Mouse (Mus musculus) lung, embryonic 15.5 days (tissue): ENCODE data around the gene Elovl3. TPM values are rescaled to one million over a fixed set of nuclear protein-coding genes. Genes with fewer than 3 reads are reported as not detected.
"Not testable (repeated sequence)": the region's sequence is repeated elsewhere in the genome, so short reads cannot be mapped to it uniquely, and the experiment has no call there.

Experiments used
- ATAC-seq: fragments of 200-750 bp; cut with Nextera tagmentation; 2 replicates; pipeline ENCODE4 v1.8.0; 2017; ENCODE audit warnings: moderate number of reproducible peaks, borderline replicate concordance; ENCODE audit not compliant: low FRiP score, low TSS enrichment; ENCODE audit errors: extremely low read depth
- H3K27ac ChIP-seq: fragments of 300-500 bp; sonication (generic); 2 replicates; pipeline ENCODE4 v1.5.1; 2015; ENCODE audit warnings: moderate library complexity, mild to moderate bottlenecking, inconsistent platforms
- H3K27me3 ChIP-seq: fragments of 300-500 bp; sonication (generic); 2 replicates; pipeline ENCODE4 v1.6.1; 2015; ENCODE audit warnings: inconsistent platforms
- H3K36me3 ChIP-seq: fragments of 300-500 bp; sonication (generic); 2 replicates; pipeline ENCODE4 v1.6.1; 2015; ENCODE audit warnings: inconsistent platforms
- H3K4me1 ChIP-seq: fragments of 300-500 bp; sonication (generic); 2 replicates; pipeline ENCODE4 v1.6.1; 2015; ENCODE audit warnings: inconsistent platforms
- H3K4me2 ChIP-seq: fragments of 300-500 bp; sonication (generic); 2 replicates; pipeline ENCODE4 v1.6.1; 2015; ENCODE audit warnings: inconsistent platforms, mild to moderate bottlenecking, moderate library complexity
- H3K4me3 ChIP-seq: fragments of 300-500 bp; sonication (generic); 2 replicates; pipeline ENCODE4 v1.5.1; 2015; ENCODE audit warnings: mild to moderate bottlenecking, inconsistent platforms
- H3K9ac ChIP-seq: fragments of 300-500 bp; sonication (generic); 2 replicates; pipeline ENCODE4 v1.6.1; 2015; ENCODE audit warnings: inconsistent platforms
- H3K9me3 ChIP-seq: fragments of 300-500 bp; sonication (generic); 2 replicates; pipeline ENCODE4 v1.6.1; 2016; ENCODE audit warnings: inconsistent platforms
- WGBS: fragments of 180-500 bp; shearing (Covaris S2); methylation state at CpG from one replicate; pipeline ENCODE4 v1.1.7; 2015; 5-methylcytosine and 5-hydroxymethylcytosine counted together
- polyA plus RNA-seq: library from polyadenylated mRNA; unstranded; fragments of >200 nt; fragmentation: Nextera tagmentation; extraction: Ambion mirVana; gene quantifications from 2 replicates; pipeline ENCODE4 v1.2.1, GENCODE M21; 2015

Gene Elovl3
- polyA plus RNA-seq, 1 experiment from 2014 or later = not detected

- WGBS = 2% methylated on average over 49 of the region's 49 CpGs
- Histone ChIP-seq H3K4me1 (peaks cover 32% of the 10 kb centered on the region), H3K27ac (no peak overlapping the region), H3K9ac (peak overlapping the region; percentile 33; the same call in 1 of the 2 replicates), H3K9me3 (no peaks in the 10 kb centered on the region), H3K36me3 (no peaks in the 10 kb centered on the region), H3K4me3 (peak overlapping the region; percentile 55), H3K27me3 (peaks cover 78% of the 10 kb centered on the region), H3K4me2 (peak overlapping the region; percentile 100)
- ATAC-seq = no peak
Observed at GRCm38 (mm10) chr19:46136639-46137580, 5.2 kb downstream of the Elovl3 start.

- Histone ChIP-seq H3K27ac (no peak overlapping the region), H3K36me3 (no peaks in the 10 kb centered on the region), H3K9me3 (no peaks in the 10 kb centered on the region), H3K9ac (no peak overlapping the region), H3K4me3 (no peak overlapping the region), H3K4me1 (peaks cover 32% of the 10 kb centered on the region), H3K4me2 (no peak overlapping the region), H3K27me3 (peaks cover 68% of the 10 kb centered on the region)
- ATAC-seq = no peak
- 86% methylated on average over 2 of the region's 2 CpGs for WGBS
Observed at GRCm38 (mm10) chr19:46140324-46140723, 8.6 kb downstream of the Elovl3 start.

DNA sequence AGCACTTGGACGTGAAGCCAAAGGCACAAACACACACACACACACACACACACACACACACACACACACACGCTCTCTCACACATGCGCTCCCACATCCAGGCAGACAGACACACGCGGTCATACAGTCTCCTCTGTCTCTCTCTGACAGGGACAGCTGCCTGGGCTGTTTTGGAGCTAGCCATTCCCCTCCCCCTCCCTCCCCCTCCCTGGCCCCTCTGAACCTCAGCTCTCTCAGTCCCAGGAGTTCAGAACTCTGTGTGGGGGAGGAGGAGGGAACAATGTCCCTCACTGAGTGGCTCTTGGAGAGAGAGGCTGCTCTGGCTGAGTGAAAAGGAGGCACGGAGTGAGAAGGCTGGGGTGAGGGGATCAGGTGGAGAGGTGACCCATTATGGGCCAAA lies 9.4 kb downstream of the Elovl3 start:
- peak; percentile 21; the same call in 1 of the 2 replicates for ATAC-seq
- H3K27me3 ChIP-seq = peaks cover 68% of the 10 kb centered on the region
- H3K27ac ChIP-seq = no peak overlapping the region
- no peak overlapping the region for H3K4me2 ChIP-seq
- no peak overlapping the region for H3K9ac ChIP-seq
- no peaks in the 10 kb centered on the region for H3K9me3 ChIP-seq
- no peaks in the 10 kb centered on the region for H3K36me3 ChIP-seq
- peaks cover 25% of the 10 kb centered on the region for H3K4me1 ChIP-seq
- H3K4me3 ChIP-seq = no peak overlapping the region
- 14% methylated on average over 6 of the region's 6 CpGs for WGBS

GRCm38 (mm10) chr19:46147511-46148371 lies 16.0 kb downstream of the Elovl3 start, which contains the start of gene Pitx3:
Gene Pitx3 (minus strand): TSS chr19:46148326.
- 2% methylated on average over 47 of the region's 47 CpGs for WGBS
- peaks cover 74% of the 10 kb centered on the region for H3K27me3 ChIP-seq
- peak within 1 kb of the TSS; percentile 96 for H3K4me2 ChIP-seq
- no peak within 1 kb of the TSS for H3K27ac ChIP-seq
- ATAC-seq = no peak
- H3K4me1 ChIP-seq = peaks cover 23% of the 10 kb centered on the region
- H3K36me3 ChIP-seq = no peaks in the 10 kb centered on the region
- peak within 1 kb of the TSS; percentile 16; the same call in 1 of the 2 replicates for H3K9ac ChIP-seq
- peak within 1 kb of the TSS; percentile 62 for H3K4me3 ChIP-seq
- H3K9me3 ChIP-seq = no peaks in the 10 kb centered on the region

DNA sequence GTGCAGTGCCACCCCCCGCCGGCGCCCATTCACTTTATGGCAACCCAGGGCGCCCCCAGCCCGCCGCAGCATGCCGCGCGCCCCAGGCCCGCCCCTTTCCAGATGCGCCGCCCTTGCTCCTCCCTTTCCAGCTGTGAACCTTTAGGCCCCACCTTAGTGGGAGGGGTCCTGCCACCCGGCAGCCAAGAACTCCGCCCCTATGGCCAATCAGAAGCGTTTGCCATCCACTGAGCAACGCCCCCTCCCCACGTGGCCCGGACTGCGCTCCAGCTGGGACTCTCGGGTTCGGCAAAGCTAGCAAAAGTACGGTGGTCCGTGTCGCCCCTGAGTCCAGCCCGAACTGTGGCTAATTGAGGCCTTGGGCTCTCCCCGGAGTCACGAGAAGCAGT lies 16.7 kb downstream of the Elovl3 start:
- no peaks in the 10 kb centered on the region for H3K9me3 ChIP-seq
- peak overlapping the region; percentile 96 for H3K4me2 ChIP-seq
- 0% methylated on average over 27 of the region's 27 CpGs for WGBS
- H3K36me3 ChIP-seq = no peaks in the 10 kb centered on the region
- peak overlapping the region; percentile 62 for H3K4me3 ChIP-seq
- H3K4me1 ChIP-seq = peaks cover 27% of the 10 kb centered on the region
- H3K9ac ChIP-seq = peak overlapping the region; percentile 16; the same call in 1 of the 2 replicates
- no peak overlapping the region for H3K27ac ChIP-seq
- peaks cover 71% of the 10 kb centered on the region for H3K27me3 ChIP-seq
- ATAC-seq = peak; percentile 84

GRCm38 (mm10) chr19:46149091-46149490 lies 17.4 kb downstream of the Elovl3 start:
- Histone ChIP-seq H3K9ac (no peak overlapping the region), H3K4me2 (peak overlapping the region; percentile 96), H3K36me3 (no peaks in the 10 kb centered on the region), H3K27me3 (peaks cover 63% of the 10 kb centered on the region), H3K4me1 (peaks cover 34% of the 10 kb centered on the region), H3K27ac (no peak overlapping the region), H3K4me3 (peak overlapping the region; percentile 62; the same call in 1 of the 2 replicates), H3K9me3 (no peaks in the 10 kb centered on the region)
- 21% methylated on average over 12 of the region's 12 CpGs for WGBS
- no peak for ATAC-seq

DNA sequence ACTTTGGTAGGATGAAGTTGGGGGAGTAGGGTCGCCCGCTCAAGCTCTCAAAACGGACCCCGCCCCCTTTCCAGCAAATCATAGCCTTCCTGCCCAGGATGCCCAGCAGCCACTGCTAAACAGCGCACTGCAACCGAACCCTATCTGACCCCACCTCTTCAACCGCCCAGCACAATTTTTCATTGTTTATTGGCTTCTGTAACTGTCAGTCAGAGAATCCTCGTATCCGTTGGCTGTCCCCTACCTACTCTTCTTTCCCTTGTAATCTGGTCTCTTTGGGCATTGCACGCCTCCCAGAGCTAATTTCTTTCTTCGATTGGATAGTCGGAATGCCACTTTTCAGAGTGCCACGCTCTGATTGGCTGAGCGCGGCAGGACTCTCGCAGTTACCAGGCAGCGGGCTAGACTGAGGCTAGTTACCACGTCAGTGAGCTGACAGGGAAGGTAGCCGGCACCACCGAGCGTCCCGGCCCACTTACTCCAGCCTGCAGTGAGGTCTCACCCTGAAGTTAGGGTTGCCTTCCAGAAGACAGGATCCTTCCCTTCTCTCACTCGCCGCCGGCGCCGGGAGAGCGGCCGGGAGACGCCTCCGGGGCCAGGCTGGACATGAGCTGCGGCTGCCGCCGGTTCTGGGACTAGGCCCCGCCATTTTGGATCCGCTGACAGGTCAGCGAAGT lies 20.6 kb downstream of the Elovl3 start, which contains the start of gene Gbf1:
Gbf1 (plus strand) TSS at position 383 of the 677 bp plus-strand sequence.
- peak; percentile 97 for ATAC-seq
- Histone ChIP-seq H3K4me3 (peak within 1 kb of the TSS; percentile 93), H3K36me3 (no peaks in the 10 kb centered on the region), H3K27ac (no peak within 1 kb of the TSS; the same call in 1 of the 2 replicates), H3K27me3 (peaks cover 32% of the 10 kb centered on the region), H3K4me2 (peak within 1 kb of the TSS; percentile 85), H3K9me3 (no peaks in the 10 kb centered on the region), H3K9ac (peak within 1 kb of the TSS; percentile 66), H3K4me1 (peaks cover 39% of the 10 kb centered on the region)
- WGBS = under 1% methylated on average over 37 of the region's 37 CpGs

- no peaks in the 10 kb centered on the region for H3K27me3 ChIP-seq
- H3K9me3 ChIP-seq = no peaks in the 10 kb centered on the region
- H3K9ac ChIP-seq = no peak overlapping the region
- peaks cover 31% of the 10 kb centered on the region for H3K36me3 ChIP-seq
- no peak overlapping the region for H3K4me2 ChIP-seq
- WGBS = 93% methylated on average over 3 of the region's 3 CpGs
- no peak overlapping the region for H3K27ac ChIP-seq
- H3K4me1 ChIP-seq = no peaks in the 10 kb centered on the region
- no peak overlapping the region for H3K4me3 ChIP-seq
- no peak for ATAC-seq
Observed at GRCm38 (mm10) chr19:46165950-46166349, 34.3 kb downstream of the Elovl3 start.

DNA sequence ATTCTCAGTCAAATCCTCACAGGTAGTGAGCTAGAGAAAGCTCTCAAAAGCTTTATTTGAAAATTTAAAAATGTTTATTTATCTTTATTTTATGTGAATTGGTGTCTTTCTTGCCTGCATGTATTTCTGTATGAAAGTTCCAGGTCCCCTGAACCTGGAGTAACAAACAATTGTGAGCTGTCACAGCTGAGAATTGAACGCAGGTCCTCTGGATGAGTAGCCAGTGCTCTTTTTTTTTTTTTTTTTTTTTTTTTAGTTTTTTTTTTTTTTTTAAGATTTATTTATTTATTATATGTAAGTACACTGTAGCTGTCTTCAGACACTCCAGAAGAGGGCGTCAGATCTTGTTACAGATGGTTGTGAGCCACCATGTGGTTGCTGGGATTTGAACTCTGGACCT lies 35.5 kb downstream of the Elovl3 start:
- WGBS = 79% methylated on average over 1 of the region's 2 CpGs
- H3K9me3 ChIP-seq, H3K4me3 ChIP-seq, ATAC-seq, H3K4me2 ChIP-seq, H3K4me1 ChIP-seq, H3K27me3 ChIP-seq, H3K27ac ChIP-seq, H3K9ac ChIP-seq: not testable (repeated sequence)
- H3K36me3 ChIP-seq = peaks cover 42% of the 10 kb centered on the region

DNA sequence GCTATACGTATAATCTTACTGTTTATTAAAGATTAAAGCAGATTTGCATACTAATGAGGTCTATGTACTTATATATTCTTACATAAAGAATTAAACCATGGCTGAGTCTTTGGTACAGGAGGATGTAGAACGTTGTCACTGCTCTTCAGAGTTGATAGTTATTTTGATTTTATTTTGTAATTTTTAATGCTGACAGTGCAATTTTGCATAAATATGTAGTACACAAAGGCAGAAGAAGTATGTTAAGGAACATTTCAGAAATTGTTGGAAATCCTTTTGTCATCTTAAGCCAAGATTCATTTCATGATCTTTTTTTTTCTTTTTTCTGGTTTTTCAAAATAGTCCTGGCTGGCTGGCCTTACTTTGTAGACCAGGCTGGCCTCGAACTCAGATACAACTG lies 37.7 kb downstream of the Elovl3 start:
- Histone ChIP-seq H3K27ac (no peak overlapping the region), H3K4me3 (no peak overlapping the region), H3K9me3 (no peaks in the 10 kb centered on the region), H3K36me3 (peaks cover 34% of the 10 kb centered on the region), H3K9ac (no peak overlapping the region), H3K4me2 (no peak overlapping the region), H3K4me1 (no peaks in the 10 kb centered on the region), H3K27me3 (no peaks in the 10 kb centered on the region)
- 73% methylated on average over 3 of the region's 3 CpGs for WGBS
- ATAC-seq = no peak

GRCm38 (mm10) chr19:46169913-46170312 lies 38.2 kb downstream of the Elovl3 start:
- Histone ChIP-seq H3K27ac (no peak overlapping the region), H3K4me3 (no peak overlapping the region), H3K36me3 (peaks cover 30% of the 10 kb centered on the region), H3K9ac (no peak overlapping the region), H3K4me2 (no peak overlapping the region), H3K4me1 (0 out of 2 replicates have a peak, but pooled peaks cover 3% of the 10 kb centered on the region), H3K27me3 (no peaks in the 10 kb centered on the region), H3K9me3 (no peaks in the 10 kb centered on the region)
- ATAC-seq = no peak
- WGBS = 74% methylated on average over 1 of the region's 1 CpGs
